Mouse (Mus musculus): ENCODE results near the gene Ppp2r5e. TPM values are rescaled to one million over a fixed set of nuclear protein-coding genes. Genes with fewer than 3 reads are reported as not detected.

The Ppp2r5e gene
- polyA plus RNA-seq, 1 experiment from 2014 or later, result 19.6 TPM

DNA sequence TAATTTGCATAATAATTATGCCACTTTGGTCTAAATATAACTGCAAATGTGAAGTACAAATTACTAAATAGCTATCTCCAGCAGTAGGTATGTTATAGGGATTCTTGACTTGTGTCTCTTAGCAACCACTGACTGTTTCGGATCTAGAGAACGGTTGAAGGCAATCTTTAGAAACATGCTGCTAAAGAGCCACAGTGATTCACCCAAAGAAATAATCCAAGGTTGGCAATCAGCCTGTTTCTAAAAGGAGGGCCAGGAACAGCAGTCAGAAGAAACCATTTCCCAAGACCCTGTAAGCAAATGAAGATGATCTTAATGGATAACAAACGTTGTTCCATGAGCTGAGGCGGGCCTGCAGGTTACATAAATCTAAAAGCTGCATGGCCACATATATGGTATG lies 117.9 kb downstream of the Ppp2r5e start:
- no peak for ATAC-seq (ENCODE audit: low read depth)
- Histone ChIP-seq H3K4me2 (no peak overlapping the region), H3K9ac (no peak overlapping the region), H3K27me3 (no peaks in the 10 kb centered on the region), H3K4me3 (no peak overlapping the region), H3K27ac (replicated peaks) (no peak overlapping the region), H3K36me3 (0 out of 2 replicates have a peak, but pooled peaks cover 10% of the 10 kb centered on the region), H3K4me1 (replicated peaks) (no peaks in the 10 kb centered on the region; the same call in 1 of the 2 replicates), H3K9me3 (no peaks in the 10 kb centered on the region)
- WGBS, result 58% methylated on average over 4 of the region's 4 CpGs

DNA sequence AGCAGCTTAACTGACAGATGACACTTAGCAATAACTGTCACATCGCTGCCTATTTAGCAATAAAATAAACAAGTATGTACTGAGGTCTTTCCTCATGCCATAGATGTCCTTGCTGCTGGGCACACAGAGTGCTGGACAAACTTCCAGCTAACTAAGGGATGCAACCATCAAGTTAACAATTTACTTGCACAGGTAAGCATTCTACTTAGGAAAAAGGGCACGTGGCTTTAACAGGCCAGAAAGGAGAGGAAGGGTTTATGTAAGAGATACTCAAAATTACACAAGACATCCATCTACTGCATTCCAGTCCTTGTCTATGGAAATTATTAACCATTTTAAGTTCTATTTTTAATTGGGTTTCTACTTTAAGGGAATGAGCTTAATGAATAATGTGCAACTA lies 123.0 kb downstream of the Ppp2r5e start:
- H3K9ac ChIP-seq, result no peak overlapping the region
- H3K27me3 ChIP-seq, result no peaks in the 10 kb centered on the region
- no peaks in the 10 kb centered on the region for H3K9me3 ChIP-seq
- WGBS, result 89% methylated on average over 2 of the region's 2 CpGs
- H3K4me3 ChIP-seq, result no peak overlapping the region
- peaks cover 17% of the 10 kb centered on the region for H3K36me3 ChIP-seq
- peaks cover 10% of the 10 kb centered on the region for H3K4me1 ChIP-seq (replicated peaks)
- no peak overlapping the region for H3K27ac ChIP-seq (replicated peaks)
- no peak for ATAC-seq (ENCODE audit: low read depth)
- H3K4me2 ChIP-seq, result no peak overlapping the region

DNA sequence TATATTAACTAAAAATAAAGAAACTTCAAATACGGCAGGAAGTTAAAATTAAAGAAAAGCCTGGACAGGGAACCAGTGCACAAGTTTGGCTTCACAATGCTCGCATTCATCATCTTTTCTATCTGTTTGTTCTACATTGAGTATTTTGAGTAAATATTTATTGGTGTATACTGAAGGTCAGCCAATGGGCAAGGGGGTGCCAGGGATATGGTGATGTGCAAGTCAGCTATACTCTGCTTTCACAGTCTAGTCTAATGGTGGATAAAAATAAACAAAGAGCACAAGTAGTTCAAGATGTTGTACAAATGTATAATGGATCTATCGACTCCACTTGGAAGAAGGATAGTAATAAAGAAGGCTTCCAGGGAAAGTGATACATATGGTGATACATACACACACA lies 123.9 kb downstream of the Ppp2r5e start:
- peaks cover 10% of the 10 kb centered on the region for H3K4me1 ChIP-seq (replicated peaks)
- H3K9me3 ChIP-seq, result no peaks in the 10 kb centered on the region
- H3K27me3 ChIP-seq, result no peaks in the 10 kb centered on the region
- no peak overlapping the region for H3K27ac ChIP-seq (replicated peaks)
- H3K9ac ChIP-seq, result no peak overlapping the region
- H3K4me3 ChIP-seq, result no peak overlapping the region
- ATAC-seq (ENCODE audit: low read depth), result no peak
- WGBS, result 87% methylated on average over 3 of the region's 3 CpGs
- no peak overlapping the region for H3K4me2 ChIP-seq
- H3K36me3 ChIP-seq, result peaks cover 17% of the 10 kb centered on the region

DNA sequence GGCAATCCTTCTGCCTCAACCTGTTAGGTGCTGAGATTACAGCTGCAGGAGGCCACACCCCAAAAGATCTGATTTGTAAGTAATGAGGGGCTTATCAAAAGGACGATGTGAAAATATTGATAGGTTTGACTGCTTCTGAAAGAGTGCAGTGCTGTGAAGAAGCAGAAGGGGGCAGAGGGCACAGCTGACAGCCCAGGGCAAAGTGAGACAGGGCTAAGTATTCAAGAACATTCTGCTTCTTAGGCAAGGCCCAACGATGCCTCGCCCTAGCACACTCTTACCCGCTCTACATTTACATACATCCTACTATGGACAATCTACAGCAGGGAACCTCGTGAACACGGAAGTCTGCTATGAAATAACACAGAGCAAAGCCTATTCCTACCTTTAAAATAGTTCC lies 128.2 kb downstream of the Ppp2r5e start:
- Histone ChIP-seq H3K4me1 (replicated peaks) (peaks cover 10% of the 10 kb centered on the region), H3K36me3 (peaks cover 56% of the 10 kb centered on the region), H3K27ac (replicated peaks) (no peak overlapping the region), H3K4me2 (no peak overlapping the region), H3K9ac (no peak overlapping the region), H3K9me3 (no peaks in the 10 kb centered on the region), H3K4me3 (no peak overlapping the region), H3K27me3 (no peaks in the 10 kb centered on the region)
- 91% methylated on average over 6 of the region's 6 CpGs for WGBS
- ATAC-seq (ENCODE audit: low read depth), result no peak

DNA sequence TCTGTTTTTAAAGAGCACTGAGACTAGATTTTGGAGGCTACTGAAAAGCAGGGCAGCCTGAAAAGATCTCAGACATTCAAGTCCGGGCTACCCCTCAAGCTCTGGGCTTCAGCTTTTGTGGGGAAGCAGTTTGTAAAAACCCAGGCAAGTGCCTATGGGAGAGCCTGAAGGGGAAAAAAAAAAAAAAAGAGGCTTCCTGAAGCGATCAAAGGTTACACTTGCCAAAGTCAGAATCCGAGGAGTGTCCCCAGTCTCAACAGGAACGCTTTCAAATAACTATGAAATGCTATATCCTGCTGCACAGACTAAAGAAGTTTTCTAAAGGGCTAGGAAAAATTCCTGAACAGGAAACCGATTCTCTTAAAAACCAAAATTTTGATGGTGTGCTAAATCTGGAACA lies 128.9 kb downstream of the Ppp2r5e start:
- H3K4me2 ChIP-seq, result no peak overlapping the region
- H3K36me3 ChIP-seq, result peaks cover 61% of the 10 kb centered on the region
- H3K9me3 ChIP-seq, result no peaks in the 10 kb centered on the region
- no peak overlapping the region for H3K9ac ChIP-seq
- H3K27me3 ChIP-seq, result no peaks in the 10 kb centered on the region
- H3K27ac ChIP-seq (replicated peaks), result no peak overlapping the region
- H3K4me1 ChIP-seq (replicated peaks), result peaks cover 10% of the 10 kb centered on the region
- no peak for ATAC-seq (ENCODE audit: low read depth)
- no peak overlapping the region for H3K4me3 ChIP-seq
- WGBS, result 87% methylated on average over 5 of the region's 5 CpGs

DNA sequence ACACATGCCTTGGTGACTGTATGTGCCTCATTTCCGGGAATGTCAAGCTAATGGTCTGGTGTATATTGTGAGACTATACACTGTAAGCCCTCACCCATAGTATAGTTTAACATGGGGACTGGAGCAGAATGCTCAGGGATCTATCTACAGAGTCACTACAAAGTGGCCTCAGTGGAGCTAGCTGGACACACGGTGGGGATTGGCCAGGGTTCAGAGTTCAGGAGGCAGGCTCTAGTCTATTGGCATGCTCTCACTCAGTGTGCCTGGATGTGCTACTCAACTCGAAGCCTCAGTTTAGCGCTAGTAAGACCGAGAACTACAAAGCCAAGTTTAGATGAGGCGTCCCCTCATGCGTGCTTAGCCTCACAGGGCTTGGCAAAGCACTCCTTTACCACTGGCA lies 129.8 kb downstream of the Ppp2r5e start:
- Histone ChIP-seq H3K4me2 (no peak overlapping the region), H3K9ac (no peak overlapping the region), H3K36me3 (peaks cover 70% of the 10 kb centered on the region), H3K4me3 (no peak overlapping the region), H3K4me1 (replicated peaks) (peaks cover 10% of the 10 kb centered on the region), H3K9me3 (no peaks in the 10 kb centered on the region), H3K27me3 (no peaks in the 10 kb centered on the region), H3K27ac (replicated peaks) (no peak overlapping the region)
- WGBS, result 93% methylated on average over 7 of the region's 7 CpGs
- no peak for ATAC-seq (ENCODE audit: low read depth)

DNA sequence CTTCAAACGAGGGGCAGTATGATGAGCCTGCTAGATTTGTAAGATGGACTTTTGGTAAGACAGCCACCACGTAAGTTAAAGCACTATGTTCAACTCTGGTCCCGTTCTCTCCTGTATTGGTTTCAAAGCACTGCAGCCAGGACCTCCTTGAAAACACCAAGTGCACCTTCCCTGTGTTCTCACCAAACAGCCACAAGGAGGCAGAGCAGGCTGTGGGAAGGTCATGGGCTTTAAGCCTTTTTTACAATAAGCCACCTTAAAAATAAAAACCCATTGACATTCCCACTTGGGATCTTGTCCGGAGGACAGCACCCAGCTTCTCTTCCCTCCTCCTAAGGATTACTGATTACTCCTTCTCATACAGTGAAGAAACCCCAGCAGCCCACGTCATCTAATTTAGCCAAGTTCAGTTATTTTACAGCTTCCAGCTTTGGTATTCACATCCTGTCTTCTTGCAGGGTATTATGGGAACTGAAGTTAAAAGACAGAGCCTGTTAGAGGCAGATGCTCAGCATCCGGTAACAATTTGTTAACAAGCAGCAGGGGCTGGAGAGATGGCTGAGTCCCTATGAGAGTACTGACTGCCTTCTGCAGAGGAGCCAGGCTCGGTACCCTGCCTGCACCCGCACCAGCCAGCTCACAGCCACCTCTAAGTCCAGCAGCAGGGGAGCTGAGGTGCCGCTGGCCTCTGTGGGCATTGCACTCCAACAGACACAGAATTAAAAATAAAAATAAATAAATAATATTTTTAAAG lies 131.9 kb downstream of the Ppp2r5e start:
- Histone ChIP-seq H3K27me3 (no peaks in the 10 kb centered on the region), H3K9me3 (no peaks in the 10 kb centered on the region), H3K4me3 (no peak overlapping the region), H3K4me2 (no peak overlapping the region), H3K9ac (no peak overlapping the region), H3K36me3 (peaks cover 86% of the 10 kb centered on the region), H3K4me1 (replicated peaks) (no peaks in the 10 kb centered on the region), H3K27ac (replicated peaks) (no peak overlapping the region)
- WGBS, result 83% methylated on average over 9 of the region's 9 CpGs
- peak; percentile 40 for ATAC-seq (ENCODE audit: low read depth)

DNA sequence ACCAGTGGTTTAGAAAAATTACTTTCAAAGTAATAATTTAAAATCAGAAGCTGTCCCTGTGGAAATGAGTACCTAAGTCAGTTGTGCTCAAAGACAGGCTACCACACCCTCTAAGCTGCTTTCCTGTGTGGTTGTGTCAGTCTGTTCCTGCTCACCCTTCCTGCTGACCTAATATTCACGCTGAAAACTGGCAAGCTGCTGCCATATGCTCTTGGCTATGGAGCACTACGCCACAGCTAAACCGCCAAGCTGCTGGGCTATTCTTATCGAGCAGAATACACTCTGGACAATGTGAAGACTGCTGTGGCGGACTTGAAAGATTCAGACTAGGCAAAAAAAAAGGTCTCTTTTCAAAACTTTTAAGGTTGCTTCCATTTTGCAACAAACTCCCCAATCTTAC lies 135.5 kb downstream of the Ppp2r5e start:
- Histone ChIP-seq H3K36me3 (peaks cover 81% of the 10 kb centered on the region), H3K4me2 (no peak overlapping the region), H3K27ac (replicated peaks) (no peak overlapping the region), H3K4me1 (replicated peaks) (no peaks in the 10 kb centered on the region), H3K9me3 (no peaks in the 10 kb centered on the region), H3K27me3 (no peaks in the 10 kb centered on the region), H3K4me3 (no peak overlapping the region), H3K9ac (no peak overlapping the region)
- 91% methylated on average over 5 of the region's 5 CpGs for WGBS
- no peak for ATAC-seq (ENCODE audit: low read depth)

DNA sequence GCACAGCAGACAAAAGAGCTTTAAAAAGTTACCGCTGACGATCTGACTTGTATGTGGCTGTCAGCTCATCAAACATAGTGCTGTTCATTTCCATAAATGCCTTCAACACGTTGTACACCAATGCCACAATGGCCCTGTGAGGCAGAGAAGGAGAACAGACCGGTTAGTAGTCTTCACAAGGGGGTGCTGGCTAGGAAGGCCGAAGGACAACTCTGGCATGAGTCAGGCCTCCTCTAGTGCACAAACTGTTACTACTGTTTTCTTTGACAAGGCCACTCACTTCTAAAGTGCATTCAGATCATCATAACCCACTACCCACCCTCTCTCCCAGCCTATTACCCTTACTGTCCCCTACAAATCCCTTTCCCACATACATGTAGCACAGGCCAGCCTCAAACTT lies 136.4 kb downstream of the Ppp2r5e start:
- no peaks in the 10 kb centered on the region for H3K9me3 ChIP-seq
- H3K27ac ChIP-seq (replicated peaks), result no peak overlapping the region
- no peaks in the 10 kb centered on the region for H3K4me1 ChIP-seq (replicated peaks)
- H3K36me3 ChIP-seq, result peaks cover 72% of the 10 kb centered on the region
- ATAC-seq (ENCODE audit: low read depth), result no peak
- H3K27me3 ChIP-seq, result no peaks in the 10 kb centered on the region
- H3K4me2 ChIP-seq, result no peak overlapping the region
- 88% methylated on average over 5 of the region's 5 CpGs for WGBS
- H3K4me3 ChIP-seq, result no peak overlapping the region
- no peak overlapping the region for H3K9ac ChIP-seq

DNA sequence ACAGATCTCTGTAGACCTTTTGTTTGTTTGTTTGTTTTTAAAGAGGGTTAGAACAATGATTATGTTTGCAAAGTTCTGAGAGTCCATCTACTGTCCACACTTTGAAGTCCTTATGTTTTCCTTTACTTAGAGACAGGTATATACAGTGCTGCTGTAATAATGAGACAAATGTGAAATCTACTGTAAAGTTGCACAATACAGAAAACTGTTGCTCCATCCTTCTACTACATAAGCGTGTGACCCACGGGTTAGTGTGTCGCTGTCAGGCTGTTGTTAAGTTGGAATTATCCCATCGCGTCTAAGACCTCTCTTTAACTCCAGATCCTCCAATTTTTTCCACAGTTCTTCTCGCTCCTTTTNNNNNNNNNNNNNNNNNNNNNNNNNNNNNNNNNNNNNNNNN lies 142.6 kb downstream of the Ppp2r5e start:
- no peak overlapping the region for H3K4me3 ChIP-seq
- H3K36me3 ChIP-seq, result peaks cover 50% of the 10 kb centered on the region
- H3K27me3 ChIP-seq, result no peaks in the 10 kb centered on the region
- 95% methylated on average over 6 of the region's 6 CpGs for WGBS
- no peak overlapping the region for H3K9ac ChIP-seq
- H3K4me2 ChIP-seq, result no peak overlapping the region
- no peaks in the 10 kb centered on the region for H3K9me3 ChIP-seq
- H3K27ac ChIP-seq (replicated peaks), result no peak overlapping the region
- no peak for ATAC-seq (ENCODE audit: low read depth)
- no peaks in the 10 kb centered on the region for H3K4me1 ChIP-seq (replicated peaks)

DNA sequence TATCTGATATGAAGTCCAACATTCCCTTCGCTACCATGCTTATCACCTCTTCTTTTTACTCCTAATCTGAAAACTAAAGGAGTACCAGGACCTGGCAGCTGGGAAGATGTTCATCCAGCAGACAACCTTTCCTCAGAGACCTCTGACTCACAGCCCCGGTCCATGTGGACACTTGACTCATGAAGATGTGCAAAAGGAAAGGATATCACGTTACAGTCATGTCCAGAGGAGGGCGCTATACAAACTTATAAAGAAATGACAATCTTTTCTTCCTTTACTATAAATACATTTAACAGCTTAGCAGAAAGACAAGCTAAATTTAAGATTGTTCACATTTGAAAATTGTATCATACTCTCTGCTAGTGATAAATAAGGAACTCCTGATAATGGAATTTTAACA lies 143.0 kb downstream of the Ppp2r5e start:
- H3K4me1 ChIP-seq (replicated peaks), result no peaks in the 10 kb centered on the region
- no peak overlapping the region for H3K4me2 ChIP-seq
- no peaks in the 10 kb centered on the region for H3K27me3 ChIP-seq
- H3K36me3 ChIP-seq, result peaks cover 46% of the 10 kb centered on the region
- no peak overlapping the region for H3K9ac ChIP-seq
- no peaks in the 10 kb centered on the region for H3K9me3 ChIP-seq
- H3K27ac ChIP-seq (replicated peaks), result no peak overlapping the region
- ATAC-seq (ENCODE audit: low read depth), result no peak
- 83% methylated on average over 4 of the region's 4 CpGs for WGBS
- H3K4me3 ChIP-seq, result no peak overlapping the region

DNA sequence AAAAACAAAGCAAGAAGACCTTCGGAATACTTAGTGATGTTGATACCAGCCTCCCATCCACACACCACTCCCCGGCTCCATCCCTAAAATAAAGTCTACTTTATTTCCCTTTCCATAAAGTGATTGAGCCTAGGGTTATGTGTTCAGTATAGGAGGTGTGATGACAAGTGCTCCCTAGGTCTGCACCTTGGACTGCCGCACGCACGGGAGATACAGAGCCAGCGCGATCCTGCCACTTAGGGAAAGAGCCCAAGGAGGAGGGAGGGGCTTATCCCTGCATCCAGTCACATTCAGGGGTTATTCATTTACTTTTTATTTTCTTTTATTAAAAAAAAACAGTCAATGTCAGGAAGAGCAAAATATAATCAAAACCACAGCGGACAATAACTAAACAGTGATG lies 145.5 kb downstream of the Ppp2r5e start:
- Histone ChIP-seq H3K27me3 (no peaks in the 10 kb centered on the region), H3K4me2 (no peak overlapping the region), H3K4me1 (replicated peaks) (no peaks in the 10 kb centered on the region), H3K27ac (replicated peaks) (no peak overlapping the region), H3K9ac (no peak overlapping the region), H3K9me3 (no peaks in the 10 kb centered on the region), H3K36me3 (peaks cover 34% of the 10 kb centered on the region), H3K4me3 (no peak overlapping the region)
- no peak for ATAC-seq (ENCODE audit: low read depth)
- WGBS, result 94% methylated on average over 8 of the region's 8 CpGs

DNA sequence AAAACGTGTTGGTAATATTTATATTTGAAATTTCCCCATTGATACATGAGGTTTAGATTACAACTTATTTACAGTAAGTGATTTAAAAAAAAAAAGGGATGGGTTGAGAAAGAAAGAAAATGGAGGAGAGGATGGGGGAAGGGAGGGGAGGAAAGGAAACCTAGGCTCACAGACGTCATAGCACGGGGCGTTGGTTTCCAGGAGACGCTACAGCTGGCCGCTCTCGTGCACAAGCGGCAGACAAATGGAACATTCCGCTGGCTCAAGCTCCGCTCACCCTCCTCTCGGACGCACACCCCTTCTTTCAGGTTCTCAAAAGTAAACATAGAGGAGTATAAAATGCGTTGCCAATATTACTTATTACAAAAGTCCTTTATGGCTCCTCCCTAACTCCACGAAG lies 146.0 kb downstream of the Ppp2r5e start:
- ATAC-seq (ENCODE audit: low read depth), result no peak

More for the DNA sequence above, 146.0 kb downstream of the Ppp2r5e start:
- Histone ChIP-seq H3K27ac (replicated peaks) (no peak overlapping the region), H3K4me1 (replicated peaks) (no peaks in the 10 kb centered on the region), H3K9ac (no peak overlapping the region), H3K9me3 (no peaks in the 10 kb centered on the region), H3K27me3 (no peaks in the 10 kb centered on the region), H3K4me2 (no peak overlapping the region), H3K4me3 (no peak overlapping the region), H3K36me3 (peaks cover 34% of the 10 kb centered on the region)
- 82% methylated on average over 14 of the region's 14 CpGs for WGBS
